Mouse (Mus musculus): ENCODE measurements around the gene Hp1bp3. TPM values are rescaled to one million over a fixed set of nuclear protein-coding genes. Genes with fewer than 3 reads are reported as not detected.

The Hp1bp3 gene
- polyA plus RNA-seq, 1 experiment from 2014 or later, result 166 TPM

GRCm38 (mm10) chr4:138250088-138250960 lies 34.2 kb downstream of the Hp1bp3 start, which contains the start of the genes Sh2d5 and Kif17:
TSS of gene Sh2d5 (plus strand) at chr4:138250403.
TSS of gene Kif17 (plus strand) at chr4:138250435.
- H3K36me3 ChIP-seq (ENCODE audit: control insufficient read depth, insufficient read depth, low read length), result peaks cover 15% of the 10 kb centered on the region
- peak within 1 kb of the TSS; percentile 99 for H3K4me2 ChIP-seq (ENCODE audit: low read depth, low read length)
- peaks cover 12% of the 10 kb centered on the region for H3K27me3 ChIP-seq (ENCODE audit: control insufficient read depth, insufficient read depth, low read depth, low read length)
- peak; percentile 84 for ATAC-seq (ENCODE audit: low read depth)
- H3K27ac ChIP-seq (ENCODE audit: low read length), result no peak within 1 kb of the TSS
- H3K9me3 ChIP-seq (ENCODE audit: control insufficient read depth, low read length), result no peaks in the 10 kb centered on the region
- H3K4me1 ChIP-seq (replicated peaks; ENCODE audit: control insufficient read depth, insufficient read depth, low read length), result peaks cover 22% of the 10 kb centered on the region
- peak within 1 kb of the TSS; percentile 21 for H3K9ac ChIP-seq (ENCODE audit: low read length)
- WGBS, result 1% methylated on average over 51 of the region's 74 CpGs
- H3K4me3 ChIP-seq (ENCODE audit: low read length), result peak within 1 kb of the TSS; percentile 53

DNA sequence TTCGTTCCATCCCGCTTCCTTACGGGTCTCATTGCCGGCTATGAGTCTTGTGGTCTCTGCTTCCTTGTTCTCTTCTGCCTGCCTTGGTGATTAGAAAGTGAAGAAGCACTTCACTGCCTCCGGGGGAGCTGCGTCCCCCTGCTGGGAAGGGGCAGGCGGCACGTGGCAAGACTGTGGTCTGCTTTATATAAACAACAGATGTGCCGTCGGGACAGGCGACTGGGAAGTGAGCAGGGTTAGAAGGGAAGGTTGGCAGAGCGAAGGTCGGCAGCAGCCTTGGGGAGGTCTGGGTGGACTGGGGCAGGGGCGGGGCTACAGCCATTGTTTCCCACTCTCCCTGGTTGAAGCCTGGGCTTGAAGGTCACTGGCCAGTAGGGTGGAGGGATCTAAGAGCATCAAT lies 35.7 kb downstream of the Hp1bp3 start:
- ATAC-seq (ENCODE audit: low read depth), result peak; percentile 48

GRCm38 (mm10) chr4:138252231-138252630 lies 36.1 kb downstream of the Hp1bp3 start:
- Histone ChIP-seq H3K4me1 (replicated peaks; ENCODE audit: control insufficient read depth, insufficient read depth, low read length) (peaks cover 22% of the 10 kb centered on the region), H3K9ac (ENCODE audit: low read length) (no peak overlapping the region), H3K9me3 (ENCODE audit: control insufficient read depth, low read length) (no peaks in the 10 kb centered on the region), H3K27me3 (ENCODE audit: control insufficient read depth, insufficient read depth, low read depth, low read length) (peaks cover 12% of the 10 kb centered on the region), H3K4me2 (ENCODE audit: low read depth, low read length) (peak overlapping the region; percentile 43; the same call in 1 of the 2 replicates), H3K27ac (ENCODE audit: low read length) (no peak overlapping the region), H3K4me3 (ENCODE audit: low read length) (no peak overlapping the region), H3K36me3 (ENCODE audit: control insufficient read depth, insufficient read depth, low read length) (peaks cover 6% of the 10 kb centered on the region)
- 17% methylated on average over 5 of the region's 5 CpGs for WGBS
- ATAC-seq (ENCODE audit: low read depth), result no peak

More for the DNA sequence above, 35.7 kb downstream of the Hp1bp3 start:
- H3K27me3 ChIP-seq (ENCODE audit: control insufficient read depth, insufficient read depth, low read depth, low read length), result peaks cover 12% of the 10 kb centered on the region
- no peak overlapping the region for H3K27ac ChIP-seq (ENCODE audit: low read length)
- H3K9ac ChIP-seq (ENCODE audit: low read length), result no peak overlapping the region
- H3K36me3 ChIP-seq (ENCODE audit: control insufficient read depth, insufficient read depth, low read length), result peaks cover 9% of the 10 kb centered on the region
- H3K4me2 ChIP-seq (ENCODE audit: low read depth, low read length), result peak overlapping the region; percentile 43
- no peaks in the 10 kb centered on the region for H3K9me3 ChIP-seq (ENCODE audit: control insufficient read depth, low read length)
- H3K4me1 ChIP-seq (replicated peaks; ENCODE audit: control insufficient read depth, insufficient read depth, low read length), result peaks cover 22% of the 10 kb centered on the region
- peak overlapping the region; percentile 19; the same call in 1 of the 2 replicates for H3K4me3 ChIP-seq (ENCODE audit: low read length)
- WGBS, result under 1% methylated on average over 14 of the region's 14 CpGs

DNA sequence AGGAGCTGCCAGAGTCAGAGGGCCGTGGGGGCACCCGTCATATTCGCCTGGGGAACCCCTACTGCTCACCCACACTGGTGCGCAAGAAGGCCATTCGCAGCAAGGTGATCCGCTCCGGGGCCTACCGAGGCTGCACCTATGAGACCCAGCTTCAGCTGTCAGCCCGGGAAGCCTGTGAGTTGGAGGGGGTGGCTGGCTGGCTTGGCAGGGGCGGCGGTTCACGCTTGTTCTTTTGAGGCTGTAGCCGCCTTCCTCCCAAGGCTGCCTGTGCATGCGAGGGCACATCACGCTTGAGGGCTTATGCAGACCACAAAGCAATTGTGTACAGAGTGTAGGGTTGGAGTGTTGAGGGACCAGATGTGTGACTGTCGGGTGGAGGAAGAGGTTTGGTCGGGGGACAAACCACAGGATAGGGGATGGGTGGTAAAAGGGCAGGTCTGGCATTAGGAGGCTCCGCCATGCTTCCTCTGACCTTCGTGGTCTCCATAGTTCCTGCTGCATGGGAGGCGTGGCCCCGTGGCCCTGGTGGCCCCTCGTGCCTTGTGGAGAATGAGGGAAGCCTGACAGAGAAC lies 41.1 kb downstream of the Hp1bp3 start:
- no peaks in the 10 kb centered on the region for H3K36me3 ChIP-seq (ENCODE audit: control insufficient read depth, insufficient read depth, low read length)
- no peak overlapping the region for H3K27ac ChIP-seq (ENCODE audit: low read length)
- no peak overlapping the region for H3K4me2 ChIP-seq (ENCODE audit: low read depth, low read length)
- 83% methylated on average over 22 of the region's 22 CpGs for WGBS
- ATAC-seq (ENCODE audit: low read depth), result no peak
- peaks cover 6% of the 10 kb centered on the region; the same call in 1 of the 2 replicates for H3K4me1 ChIP-seq (replicated peaks; ENCODE audit: control insufficient read depth, insufficient read depth, low read length)
- H3K27me3 ChIP-seq (ENCODE audit: control insufficient read depth, insufficient read depth, low read depth, low read length), result no peaks in the 10 kb centered on the region
- no peaks in the 10 kb centered on the region for H3K9me3 ChIP-seq (ENCODE audit: control insufficient read depth, low read length)
- no peak overlapping the region for H3K9ac ChIP-seq (ENCODE audit: low read length)
- H3K4me3 ChIP-seq (ENCODE audit: low read length), result no peak overlapping the region

DNA sequence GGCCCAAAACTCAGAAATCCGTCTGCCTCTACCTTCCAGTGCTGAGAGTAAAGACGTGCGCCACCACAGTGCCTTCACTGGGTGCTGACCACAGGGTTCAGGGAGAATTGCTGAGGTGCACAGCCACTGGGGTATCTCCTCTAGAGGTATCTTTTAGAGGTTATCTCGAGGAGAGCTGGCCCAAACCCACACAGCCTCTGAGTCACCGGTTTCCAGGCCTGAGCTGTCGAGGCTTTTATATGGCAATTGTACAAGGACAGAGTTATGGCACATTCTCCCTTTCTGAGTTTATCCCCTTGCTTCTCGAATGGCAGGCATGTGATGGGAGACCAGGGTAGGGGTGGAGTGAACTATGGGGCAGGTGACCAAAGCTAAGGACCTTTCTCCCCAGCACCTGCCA lies 42.6 kb downstream of the Hp1bp3 start:
- Histone ChIP-seq H3K4me3 (ENCODE audit: low read length) (no peak overlapping the region), H3K4me2 (ENCODE audit: low read depth, low read length) (no peak overlapping the region), H3K9me3 (ENCODE audit: control insufficient read depth, low read length) (no peaks in the 10 kb centered on the region), H3K27ac (ENCODE audit: low read length) (no peak overlapping the region), H3K4me1 (replicated peaks; ENCODE audit: control insufficient read depth, insufficient read depth, low read length) (peaks cover 8% of the 10 kb centered on the region; the same call in 1 of the 2 replicates), H3K36me3 (ENCODE audit: control insufficient read depth, insufficient read depth, low read length) (no peaks in the 10 kb centered on the region), H3K9ac (ENCODE audit: low read length) (no peak overlapping the region), H3K27me3 (ENCODE audit: control insufficient read depth, insufficient read depth, low read depth, low read length) (no peaks in the 10 kb centered on the region)
- ATAC-seq (ENCODE audit: low read depth), result no peak
- WGBS, result 73% methylated on average over 7 of the region's 7 CpGs

DNA sequence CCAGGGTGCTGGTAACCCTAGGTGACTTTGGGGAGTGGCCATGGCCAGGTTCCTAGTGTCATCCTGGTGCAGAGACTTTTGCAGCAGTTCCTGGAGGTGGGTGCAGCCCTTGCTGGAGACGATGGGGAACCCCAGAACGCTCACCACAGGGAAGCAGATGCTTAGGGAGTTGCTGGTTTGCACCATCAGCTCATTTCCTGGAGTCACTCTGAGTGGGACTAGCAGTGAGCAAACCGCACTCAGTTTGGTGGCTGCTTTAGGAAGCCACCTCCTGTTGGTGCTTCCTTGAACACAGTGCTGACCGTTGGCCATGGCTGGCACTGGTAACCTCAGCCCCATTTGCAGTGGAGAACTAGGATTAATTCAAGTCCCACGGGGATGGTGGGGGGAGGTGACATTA lies 43.4 kb downstream of the Hp1bp3 start:
- ATAC-seq (ENCODE audit: low read depth), result no peak
- no peaks in the 10 kb centered on the region for H3K36me3 ChIP-seq (ENCODE audit: control insufficient read depth, insufficient read depth, low read length)
- no peaks in the 10 kb centered on the region for H3K27me3 ChIP-seq (ENCODE audit: control insufficient read depth, insufficient read depth, low read depth, low read length)
- no peaks in the 10 kb centered on the region for H3K9me3 ChIP-seq (ENCODE audit: control insufficient read depth, low read length)
- H3K4me1 ChIP-seq (replicated peaks; ENCODE audit: control insufficient read depth, insufficient read depth, low read length), result peaks cover 8% of the 10 kb centered on the region; the same call in 1 of the 2 replicates
- no peak overlapping the region for H3K4me3 ChIP-seq (ENCODE audit: low read length)
- no peak overlapping the region for H3K4me2 ChIP-seq (ENCODE audit: low read depth, low read length)
- no peak overlapping the region for H3K9ac ChIP-seq (ENCODE audit: low read length)
- no peak overlapping the region for H3K27ac ChIP-seq (ENCODE audit: low read length)
- 76% methylated on average over 5 of the region's 5 CpGs for WGBS

DNA sequence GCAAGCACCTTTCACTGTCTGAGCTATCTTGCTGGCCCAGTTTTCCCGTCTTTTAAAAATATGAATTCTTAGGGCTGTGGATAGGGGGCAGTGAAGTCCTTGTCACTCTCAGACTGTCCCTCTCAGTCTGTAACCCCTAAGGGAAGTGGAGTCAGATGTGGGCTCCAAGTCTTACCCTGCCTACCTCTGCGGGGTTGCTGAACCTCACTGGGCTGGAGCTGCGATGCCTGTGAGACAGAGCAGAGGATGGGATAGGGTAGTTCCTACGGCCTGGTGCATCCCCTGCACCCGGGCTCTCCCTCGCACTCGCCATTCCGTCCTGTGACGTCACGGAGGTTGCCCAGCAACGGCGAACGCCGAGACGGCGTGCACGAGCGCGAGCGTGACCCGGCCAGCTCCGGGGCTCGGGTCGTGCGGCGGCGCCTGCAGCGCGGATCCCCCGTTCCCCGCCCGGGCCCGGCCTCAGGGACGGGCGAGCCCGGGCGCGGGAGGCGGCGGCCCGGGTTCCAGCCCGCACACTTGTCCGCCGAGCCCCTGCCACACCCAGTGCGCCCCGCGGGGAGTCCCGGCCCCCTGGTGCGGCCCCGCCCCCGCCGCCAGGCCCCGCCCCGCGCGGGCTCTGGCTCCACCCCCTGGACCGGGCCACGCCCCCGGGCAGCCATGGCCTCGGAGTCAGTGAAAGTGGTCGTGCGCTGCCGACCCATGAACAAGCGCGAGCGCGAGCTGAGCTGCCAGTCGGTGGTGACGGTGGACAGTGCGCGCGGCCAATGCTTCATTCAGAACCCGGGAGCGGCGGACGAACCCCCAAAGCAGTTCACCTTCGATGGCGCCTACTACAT lies 46.0 kb downstream of the Hp1bp3 start:
- Histone ChIP-seq H3K27ac (ENCODE audit: low read length) (no peak overlapping the region), H3K9me3 (ENCODE audit: control insufficient read depth, low read length) (no peaks in the 10 kb centered on the region), H3K4me3 (ENCODE audit: low read length) (peak overlapping the region; percentile 73), H3K4me1 (replicated peaks; ENCODE audit: control insufficient read depth, insufficient read depth, low read length) (peaks cover 8% of the 10 kb centered on the region; the same call in 1 of the 2 replicates), H3K9ac (ENCODE audit: low read length) (peak overlapping the region; percentile 67), H3K36me3 (ENCODE audit: control insufficient read depth, insufficient read depth, low read length) (no peaks in the 10 kb centered on the region), H3K4me2 (ENCODE audit: low read depth, low read length) (peak overlapping the region; percentile 92), H3K27me3 (ENCODE audit: control insufficient read depth, insufficient read depth, low read depth, low read length) (no peaks in the 10 kb centered on the region)
- under 1% methylated on average over 48 of the region's 78 CpGs for WGBS
- peak; percentile 94 for ATAC-seq (ENCODE audit: low read depth)

DNA sequence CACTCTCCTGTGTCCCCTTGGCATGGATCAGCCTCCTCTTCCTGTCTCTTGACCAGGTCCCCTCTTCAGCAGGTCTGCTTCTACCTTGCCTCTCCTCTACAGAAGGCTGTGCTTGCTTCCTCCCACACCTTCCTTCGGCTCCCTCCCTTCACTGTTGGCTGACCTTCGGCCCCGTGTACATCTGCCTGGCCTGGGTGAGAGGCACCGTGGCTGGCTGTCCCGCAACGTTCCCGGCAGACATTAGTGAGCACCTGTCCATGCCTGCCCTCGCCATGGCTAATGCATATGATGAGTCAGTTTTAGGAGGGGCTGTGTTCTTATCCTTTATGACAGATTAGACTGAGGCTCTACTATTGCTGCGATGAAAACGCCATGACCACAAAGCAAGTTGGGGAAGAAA lies 51.8 kb downstream of the Hp1bp3 start:
- ATAC-seq (ENCODE audit: low read depth), result no peak
- Histone ChIP-seq H3K27ac (ENCODE audit: low read length) (no peak overlapping the region), H3K4me1 (replicated peaks; ENCODE audit: control insufficient read depth, insufficient read depth, low read length) (peaks cover 10% of the 10 kb centered on the region), H3K9me3 (ENCODE audit: control insufficient read depth, low read length) (no peaks in the 10 kb centered on the region), H3K27me3 (ENCODE audit: control insufficient read depth, insufficient read depth, low read depth, low read length) (no peaks in the 10 kb centered on the region), H3K4me3 (ENCODE audit: low read length) (no peak overlapping the region), H3K4me2 (ENCODE audit: low read depth, low read length) (no peak overlapping the region), H3K9ac (ENCODE audit: low read length) (no peak overlapping the region), H3K36me3 (ENCODE audit: control insufficient read depth, insufficient read depth, low read length) (no peaks in the 10 kb centered on the region)
- 80% methylated on average over 10 of the region's 10 CpGs for whole genome bisulfite sequencing
